Mouse (Mus musculus): ENCODE data around the gene Rpl23. TPM values are rescaled to one million over a fixed set of nuclear protein-coding genes. Genes with fewer than 3 reads are reported as not detected.

The Rpl23 gene
- polyA plus RNA-seq, 1 experiment from 2014 or later, result 363 TPM

Small RNA genes lying within 50 kb of the gene (microRNA-seq; reads per million reads assigned to microRNA genes)
- gene Mir8102, result not detected

Other genes starting within 250 kb of the Rpl23 start
- 9.6 and 15.1 TPM in 2 replicates for gene Srcin1, start 206.3 kb downstream of the Rpl23 start, polyA plus RNA-seq (2014; fragmentation: Nextera tagmentation; extraction: Ambion mirVana)
- 1.9 and 2.8 TPM in 2 replicates for gene Epop, start 152.7 kb downstream of the Rpl23 start, polyA plus RNA-seq (2014; fragmentation: Nextera tagmentation; extraction: Ambion mirVana)
- 6.2 and 9.0 TPM in 2 replicates for gene Mllt6, start 119.0 kb downstream of the Rpl23 start, polyA plus RNA-seq (2014; fragmentation: Nextera tagmentation; extraction: Ambion mirVana)
- gene Cisd3, start 96.6 kb downstream of the Rpl23 start, polyA plus RNA-seq (2014; fragmentation: Nextera tagmentation; extraction: Ambion mirVana), result 17.4 and 21.8 TPM in 2 replicates
- gene Pcgf2, start 81.9 kb downstream of the Rpl23 start, polyA plus RNA-seq (2014; fragmentation: Nextera tagmentation; extraction: Ambion mirVana), result 25.5 and 31.2 TPM in 2 replicates
- gene Psmb3, start 79.0 kb downstream of the Rpl23 start, polyA plus RNA-seq (2014; fragmentation: Nextera tagmentation; extraction: Ambion mirVana), result 456 and 503 TPM in 2 replicates
- gene Pip4k2b, start 37.7 kb downstream of the Rpl23 start, polyA plus RNA-seq (2014; fragmentation: Nextera tagmentation; extraction: Ambion mirVana), result 4.8 and 7.7 TPM in 2 replicates
- gene Cwc25, start 15.9 kb downstream of the Rpl23 start, polyA plus RNA-seq (2014; fragmentation: Nextera tagmentation; extraction: Ambion mirVana), result 10.9 and 13.2 TPM in 2 replicates
- not detected in 2 replicates for gene 1700001P01Rik, start 6.5 kb downstream of the Rpl23 start, polyA plus RNA-seq (2014; fragmentation: Nextera tagmentation; extraction: Ambion mirVana)
- gene Lasp1, start 16.6 kb upstream of the Rpl23 start, polyA plus RNA-seq (2014; fragmentation: Nextera tagmentation; extraction: Ambion mirVana), result 114 and 138 TPM in 2 replicates
- gene B230217C12Rik, start 58.3 kb upstream of the Rpl23 start, polyA plus RNA-seq (2014; fragmentation: Nextera tagmentation; extraction: Ambion mirVana), result 32.4 and 36.5 TPM in 2 replicates
- gene Fbxo47, start 101.7 kb upstream of the Rpl23 start, polyA plus RNA-seq (2014; fragmentation: Nextera tagmentation; extraction: Ambion mirVana), result 0.62 and 0.67 TPM in 2 replicates
- 0.96 and 1.2 TPM in 2 replicates for gene Plxdc1, start 204.0 kb upstream of the Rpl23 start, polyA plus RNA-seq (2014; fragmentation: Nextera tagmentation; extraction: Ambion mirVana)
- gene Arl5c, start 213.7 kb upstream of the Rpl23 start, polyA plus RNA-seq (2014; fragmentation: Nextera tagmentation; extraction: Ambion mirVana), result 7.1 and 12.1 TPM in 2 replicates
- gene Cacnb1, start 240.6 kb upstream of the Rpl23 start, polyA plus RNA-seq (2014; fragmentation: Nextera tagmentation; extraction: Ambion mirVana), result 40.6 and 61.2 TPM in 2 replicates
- 685 and 710 TPM in 2 replicates for gene Rpl19, start 244.3 kb upstream of the Rpl23 start, polyA plus RNA-seq (2014; fragmentation: Nextera tagmentation; extraction: Ambion mirVana)

Data from midbrain, embryonic 14.5 days (tissue).